Mouse (Mus musculus) heart, adult 9 months (tissue): Measurements from ENCODE around the gene Slc9b2.

Source experiments
- DNase-seq, 2 experiments: peaks; one replicate each; pipeline ENCODE4 v3.0.0; 2022; ENCODE audit warnings: low spot score in 2 of 2

Slc9b2 gene

GRCm38 (mm10) chr3:135312916-135313491, 5.5 kb downstream of the Slc9b2 start:
- no peak for DNase-seq

DNA sequence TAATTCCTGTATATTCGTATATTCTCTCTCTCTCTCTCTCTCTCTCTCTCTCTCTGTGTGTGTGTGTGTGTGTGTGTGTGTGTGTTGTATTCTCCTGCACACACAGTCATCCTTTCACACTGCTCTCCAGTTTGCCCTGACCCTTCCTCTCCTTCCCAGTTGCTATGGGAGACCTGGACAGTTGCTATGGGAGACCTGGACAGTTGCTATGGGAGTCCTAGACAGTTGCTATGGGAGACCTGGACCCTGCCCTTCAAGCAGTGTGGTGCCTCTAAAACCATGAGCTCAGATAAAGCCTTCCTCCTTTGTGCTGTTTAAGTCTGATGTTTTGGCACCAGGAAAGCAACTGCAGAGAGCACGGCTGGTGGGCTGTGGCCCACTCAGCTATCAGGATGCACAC, 6.2 kb downstream of the Slc9b2 start:
- no peak for DNase-seq

DNA sequence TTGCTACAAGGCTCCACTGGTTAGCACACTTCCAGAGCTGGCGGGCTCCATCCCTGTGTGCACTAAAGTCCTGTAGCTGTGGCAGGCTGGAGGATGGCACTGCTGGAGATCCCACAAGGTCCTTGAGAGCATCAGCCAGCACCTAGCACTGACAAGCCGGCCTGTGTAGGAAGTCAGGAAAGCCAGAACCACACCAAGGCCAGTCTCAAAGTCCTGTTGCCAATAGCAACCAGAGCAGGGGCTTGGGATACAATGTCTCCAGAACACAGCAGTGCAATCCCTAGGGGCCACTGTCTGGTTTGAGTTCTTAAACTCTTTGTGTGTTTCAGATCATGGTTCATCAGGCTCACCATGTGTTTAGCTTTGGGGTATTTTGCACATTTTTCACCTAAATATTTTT, 7.3 kb downstream of the Slc9b2 start:
- no peak for DNase-seq

DNA sequence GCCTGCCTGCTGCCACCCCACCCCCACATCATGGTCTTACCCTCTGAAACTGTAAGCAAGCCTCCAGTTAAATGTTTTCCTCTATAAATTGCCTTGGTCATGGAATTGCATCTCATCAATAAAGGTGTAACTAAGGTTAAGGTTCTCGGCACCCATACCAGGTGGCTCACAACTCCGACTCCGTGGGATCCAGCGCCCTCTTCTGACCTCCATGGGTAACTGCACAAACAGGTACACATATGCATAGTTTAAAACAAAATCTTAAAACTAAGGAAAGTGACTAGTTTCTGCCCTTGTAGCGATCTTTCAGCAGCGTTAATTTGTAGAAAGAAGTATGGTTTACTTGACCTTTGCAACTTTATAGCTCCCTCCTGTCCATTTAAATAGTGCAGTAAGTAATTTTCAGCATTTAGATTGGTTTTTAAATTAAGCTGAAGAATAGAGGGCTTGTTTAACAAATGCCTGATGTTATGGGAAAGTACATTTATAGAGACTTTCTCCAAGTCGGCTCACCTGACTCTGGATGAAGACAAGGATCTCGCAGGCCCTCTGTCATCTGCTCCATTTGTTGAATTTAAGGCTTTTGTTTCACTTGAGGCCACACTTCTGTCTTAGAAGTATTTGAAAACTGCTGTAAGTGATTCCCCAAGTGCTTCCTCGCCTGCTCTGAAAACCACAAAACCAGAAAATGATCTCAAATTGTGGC, 8.4 kb downstream of the Slc9b2 start:
- no peak for DNase-seq

GRCm38 (mm10) chr3:135318331-135318730, 10.8 kb downstream of the Slc9b2 start:
- DNase-seq = no peak

DNA sequence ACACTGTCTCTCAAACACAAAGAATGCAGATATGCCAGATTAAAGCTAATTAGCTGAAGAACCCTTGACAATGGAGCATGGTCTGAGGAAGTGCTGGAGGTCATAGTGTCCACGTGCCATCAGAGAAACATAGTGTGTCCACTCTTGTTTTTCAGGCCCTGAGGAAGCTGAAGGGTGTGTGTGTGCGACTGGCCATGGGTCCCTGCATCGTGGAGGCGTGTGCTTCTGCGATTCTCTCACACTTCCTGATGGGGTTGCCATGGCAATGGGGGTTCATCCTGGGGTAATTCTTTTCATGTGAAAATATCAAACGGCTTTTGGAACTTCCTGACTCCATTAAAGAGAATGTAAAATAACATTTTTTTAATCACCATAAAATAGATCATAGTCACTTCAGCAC, 16.9 kb downstream of the Slc9b2 start:
- no peak for DNase-seq

DNA sequence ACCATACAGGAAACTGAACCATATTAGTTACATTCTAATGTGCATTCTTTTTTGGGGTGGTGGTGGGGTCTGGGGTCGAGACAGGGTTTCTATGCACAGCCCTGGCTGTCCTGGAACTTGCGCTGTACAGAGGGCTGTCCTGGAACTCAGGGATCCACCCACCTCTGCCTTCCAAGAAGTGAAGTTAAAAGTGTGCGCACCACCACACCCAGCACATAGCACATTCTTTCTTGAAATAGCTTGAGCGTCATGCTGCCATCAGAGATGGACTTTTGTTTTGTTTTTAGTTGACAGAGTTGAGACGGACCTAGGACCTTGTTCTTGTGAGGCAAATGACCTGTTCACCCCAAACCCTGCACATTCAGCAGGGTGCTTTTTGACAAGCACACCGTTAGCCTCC, 19.7 kb downstream of the Slc9b2 start:
- no peak for DNase-seq

DNA sequence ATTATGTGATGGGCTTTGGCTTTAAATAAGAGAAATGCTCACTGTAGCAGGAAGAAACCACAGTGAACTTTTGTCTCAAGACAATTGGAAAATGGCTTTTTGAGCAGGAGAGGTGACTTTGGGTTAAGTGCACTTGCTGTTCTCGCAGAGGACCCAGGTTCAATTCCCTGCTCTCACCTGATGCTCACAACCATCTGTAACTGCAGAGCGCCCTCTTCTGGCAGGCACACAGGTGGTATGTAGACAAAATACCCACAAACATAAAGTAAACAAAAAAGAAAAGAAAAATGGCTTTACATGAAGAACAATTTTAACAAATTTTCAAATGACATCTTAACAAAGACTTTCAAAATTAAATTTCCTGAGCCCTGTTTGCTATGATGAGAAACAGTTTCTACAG, 20.1 kb downstream of the Slc9b2 start:
- no peak for DNase-seq

DNA sequence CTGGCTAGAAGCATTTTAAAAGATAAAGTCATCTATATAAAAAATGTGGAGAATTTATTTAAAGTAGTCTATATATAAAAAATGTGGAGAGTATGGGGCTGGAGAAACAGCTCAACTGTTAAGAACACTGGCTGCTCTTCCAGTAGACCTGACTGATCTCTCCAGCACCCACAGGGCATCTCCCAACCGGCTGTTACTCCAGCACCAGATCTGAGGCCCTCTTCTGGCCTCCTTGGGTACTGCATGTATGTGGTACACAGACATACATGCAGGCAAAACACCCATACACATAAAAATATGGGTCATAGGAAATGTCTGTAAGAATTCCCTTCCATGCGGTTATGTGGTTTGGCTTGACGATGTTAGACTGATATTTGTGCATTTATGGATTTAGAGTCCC, 21.1 kb downstream of the Slc9b2 start:
- DNase-seq = no peak

GRCm38 (mm10) chr3:135332691-135333090, 25.2 kb downstream of the Slc9b2 start:
- no peak for DNase-seq

DNA sequence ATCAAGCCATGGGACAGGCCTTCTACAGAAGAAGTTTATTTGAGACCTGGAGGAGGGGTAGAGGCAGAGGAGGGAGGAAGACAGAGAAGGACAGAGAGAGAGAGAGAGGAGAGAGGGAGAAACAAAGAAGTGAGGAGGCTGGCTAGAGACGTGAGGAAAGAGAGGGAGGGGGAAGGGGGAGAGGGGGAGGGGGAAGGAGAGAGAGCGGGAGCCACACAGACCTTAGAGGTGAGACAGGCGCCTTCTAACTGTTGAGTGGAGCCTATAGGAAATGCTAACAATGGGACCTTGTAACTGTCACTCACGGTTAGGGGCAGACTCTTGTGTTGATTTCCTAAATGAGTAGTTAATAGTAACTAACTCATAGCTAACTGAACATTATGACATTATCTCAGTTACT, 26.3 kb downstream of the Slc9b2 start:
- no peak for DNase-seq

DNA sequence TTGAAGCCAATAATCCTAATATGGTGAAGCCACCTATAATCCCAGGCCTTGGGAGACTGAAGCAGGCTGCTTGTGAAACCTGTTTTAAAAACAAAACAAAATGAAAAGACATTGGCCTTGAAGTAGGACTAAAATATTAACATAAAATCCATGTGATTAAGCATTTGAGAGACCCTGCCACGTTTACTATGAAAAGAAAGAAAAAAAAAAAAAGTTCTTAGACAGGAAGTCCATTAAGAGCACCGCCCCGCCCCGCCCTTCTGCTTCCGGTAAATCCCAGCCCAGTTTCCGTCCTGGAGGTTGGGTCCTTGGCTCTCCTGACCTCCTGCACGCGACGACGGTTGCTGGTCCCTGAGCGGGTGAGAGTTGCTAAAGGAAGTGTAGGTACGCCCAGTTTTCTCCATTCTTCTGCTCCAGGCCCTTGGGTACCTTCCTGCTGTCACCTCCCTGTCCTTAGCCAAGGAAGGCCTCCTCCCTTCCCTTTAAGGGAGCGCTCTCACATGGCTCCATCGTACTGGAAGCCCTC, 40.3 kb downstream of the Slc9b2 start, which contains the start of gene Slc9b1:
Gene Slc9b1 (plus strand): TSS at position 291 of the 526 bp plus-strand sequence.
- DNase-seq = peak in 1 of 2 experiments; percentile 23

DNA sequence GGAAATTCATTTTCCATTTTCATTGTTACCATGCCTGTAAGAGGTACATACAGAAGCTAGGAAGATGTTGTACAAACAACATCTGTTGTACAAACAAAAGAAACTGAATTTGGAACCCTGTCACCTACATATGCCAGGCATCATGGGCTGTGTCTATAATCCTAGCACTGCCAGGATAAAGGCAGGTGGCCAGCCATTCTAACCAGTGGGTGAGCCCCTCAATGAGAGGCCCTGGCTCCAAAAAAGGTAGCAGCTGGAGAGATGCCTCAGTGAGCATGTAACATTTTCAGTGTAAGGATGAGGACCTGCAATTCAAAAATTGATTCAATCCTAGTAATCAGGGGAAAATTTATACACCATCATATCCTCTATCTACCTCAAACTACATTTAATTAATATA, 41.5 kb downstream of the Slc9b2 start:
- DNase-seq = no peak

DNA sequence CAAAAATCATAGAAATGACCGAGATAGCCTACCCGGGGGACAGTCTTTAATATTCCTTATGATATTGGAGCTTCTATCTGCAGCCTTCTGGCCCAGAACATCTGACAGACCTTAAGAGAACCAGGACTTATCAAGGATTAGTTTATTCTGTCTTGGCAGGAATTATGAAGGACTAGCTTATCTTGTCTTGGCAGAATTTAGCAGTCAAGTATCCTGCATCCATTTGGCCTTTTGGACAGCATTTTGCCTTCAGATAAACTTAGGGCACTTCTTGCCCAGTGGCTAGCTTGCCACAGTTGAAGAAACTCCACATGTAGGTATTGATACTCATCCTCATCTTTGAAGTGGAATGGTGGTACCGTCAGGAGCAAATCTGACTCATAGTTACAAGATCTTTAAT, 44.4 kb downstream of the Slc9b2 start:
- DNase-seq = no peak

DNA sequence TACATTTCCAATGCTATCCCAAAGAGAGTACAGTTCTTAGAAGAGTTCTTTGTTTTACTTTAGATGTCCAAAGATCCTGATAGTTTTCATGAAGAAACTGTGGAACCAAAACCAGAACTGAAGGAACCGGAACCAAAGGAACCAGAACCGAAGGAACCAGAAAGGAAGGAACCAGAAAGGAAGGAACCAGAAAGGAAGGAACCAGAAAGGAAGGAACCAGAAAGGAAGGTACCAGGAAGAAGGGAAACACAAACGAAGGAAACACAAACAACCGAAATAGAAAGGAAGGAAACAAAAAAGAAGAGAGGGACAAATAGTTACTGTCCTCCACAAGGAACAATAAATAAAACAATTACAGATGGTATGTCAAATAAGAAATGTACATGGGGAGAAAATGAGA, 49.9 kb downstream of the Slc9b2 start:
- no peak for DNase-seq

DNA sequence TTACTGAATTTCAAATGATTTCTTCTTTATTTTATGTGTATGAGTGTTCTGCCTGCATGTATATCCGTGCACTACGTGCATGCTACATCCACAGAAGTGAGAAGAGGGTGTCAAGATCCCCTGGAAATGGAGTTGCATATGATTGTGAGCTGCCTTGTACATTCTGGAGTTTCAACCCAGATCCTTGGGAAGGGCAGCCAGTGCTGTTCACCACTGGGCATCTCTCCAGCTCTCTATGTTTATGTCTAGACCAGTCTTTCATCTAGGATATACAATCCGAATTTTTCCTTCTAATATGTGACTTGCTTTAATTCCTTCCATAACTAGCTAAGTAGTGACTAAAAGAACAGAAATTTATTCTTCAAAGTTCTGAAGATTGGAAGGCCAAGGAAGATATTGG, 68.3 kb downstream of the Slc9b2 start:
- DNase-seq = no peak

DNA sequence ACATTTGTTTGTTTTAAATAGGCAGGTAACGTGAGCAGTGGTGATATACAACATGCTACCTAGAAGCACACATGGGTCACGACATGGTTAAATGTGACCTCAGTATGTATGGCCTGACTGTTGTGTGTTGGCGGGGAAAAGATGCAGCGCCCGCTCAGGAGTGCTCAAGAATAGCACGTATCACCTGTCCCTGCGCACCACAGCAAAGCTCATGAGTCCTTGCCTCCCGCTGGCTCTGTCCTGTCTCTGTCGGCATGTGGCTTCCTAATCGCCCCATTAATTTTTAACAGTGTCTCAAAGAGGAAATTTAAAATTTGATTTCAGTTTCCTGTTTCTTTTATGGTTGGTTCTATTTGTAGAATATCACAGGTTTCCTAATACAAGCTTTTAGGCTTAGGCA, 69.9 kb downstream of the Slc9b2 start:
- no peak for DNase-seq

DNA sequence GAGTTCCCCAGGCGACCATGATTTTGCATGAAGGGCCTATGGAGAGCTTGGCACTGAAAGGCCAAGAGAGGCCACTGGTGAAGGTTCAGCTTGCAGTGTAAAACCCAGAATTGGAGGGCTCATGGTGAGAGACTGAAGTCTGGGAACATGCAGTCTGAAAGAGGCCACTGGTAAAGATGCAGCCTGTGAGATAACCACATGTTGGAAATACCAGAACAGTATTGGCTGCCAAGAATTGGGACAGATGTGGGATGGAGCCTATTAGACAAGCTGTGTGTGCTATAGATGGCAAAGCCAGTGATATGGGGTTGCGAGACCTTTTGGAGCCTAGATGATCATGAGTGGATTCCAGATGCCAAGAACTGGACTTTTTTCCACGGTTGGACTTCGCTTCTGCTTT, 72.4 kb downstream of the Slc9b2 start:
- no peak for DNase-seq

DNA sequence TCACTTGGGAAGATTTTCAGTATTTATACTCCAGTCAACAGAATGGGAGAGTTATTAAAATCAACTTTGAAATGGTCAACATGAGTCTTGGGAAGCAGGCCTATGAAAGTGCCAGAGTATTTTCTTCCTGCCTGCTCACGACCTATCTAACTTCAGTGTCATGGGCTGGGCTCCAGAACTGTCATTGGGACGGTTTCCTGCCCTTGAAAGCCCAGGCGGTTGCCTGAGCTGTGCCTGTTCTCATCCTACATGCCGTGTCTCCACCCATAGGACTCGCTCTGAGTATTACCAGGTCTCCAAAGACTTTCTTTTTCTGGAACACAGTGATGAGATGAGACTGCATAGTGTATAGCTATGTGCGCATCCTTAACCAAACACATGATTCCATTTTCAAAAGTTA, 85.7 kb downstream of the Slc9b2 start:
- no peak for DNase-seq
